Mouse (Mus musculus) heart, adult 11 months (tissue): ENCODE results near the gene Ahcy.
"Not testable (repeated sequence)": the region's sequence is repeated elsewhere in the genome, so short reads cannot be mapped to it uniquely, and the experiment has no call there.

Source experiments
- DNase-seq: peaks from one replicate; pipeline ENCODE4 v3.0.0; 2022

Ahcy gene

GRCm38 (mm10) chr2:155074766-155075330 is 551 bp upstream of the Ahcy start:
- DNase-seq = no peak

- no peak for DNase-seq
These were observed 950 bp downstream of the Ahcy start for GRCm38 (mm10) chr2:155073347-155073746.

DNA sequence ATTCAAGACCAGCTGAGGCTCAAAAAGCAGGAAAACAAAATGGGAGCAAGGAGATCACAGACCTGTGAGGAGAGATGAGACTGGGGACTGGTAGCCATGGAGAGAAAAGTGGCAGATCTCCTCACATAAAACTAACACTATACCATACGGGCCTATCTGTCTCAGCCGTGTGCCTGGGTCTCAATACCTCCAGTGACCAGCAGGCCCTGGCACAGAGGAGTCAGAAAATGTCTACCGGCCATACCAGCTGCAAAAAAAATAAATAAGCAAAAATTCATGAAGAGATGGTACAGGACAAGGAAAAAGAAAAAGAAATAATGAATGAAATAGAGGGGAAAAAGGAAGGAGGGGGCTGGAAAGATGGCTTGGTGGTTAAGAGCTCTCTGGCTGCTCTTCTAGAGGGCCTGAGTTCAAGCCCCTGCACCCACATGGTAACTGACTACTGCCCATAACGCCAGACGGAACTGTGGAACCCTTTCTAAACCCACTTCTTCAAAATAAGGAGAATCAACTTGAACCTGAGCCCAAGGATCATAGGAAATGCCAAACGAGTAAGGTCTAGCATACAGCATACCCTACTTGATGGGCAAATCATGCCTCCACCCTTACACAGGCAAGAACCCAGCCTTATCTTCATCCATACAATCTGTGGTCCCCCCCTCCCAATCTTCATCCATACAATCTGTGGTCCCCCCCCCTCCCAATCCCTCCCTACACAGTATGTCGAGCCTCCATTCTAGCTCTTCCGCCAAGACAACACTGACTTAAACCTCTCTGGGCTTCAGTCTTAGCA is 1.7 kb downstream of the Ahcy start:
- DNase-seq = no peak

GRCm38 (mm10) chr2:155071027-155071426 is 3.3 kb downstream of the Ahcy start:
- no peak for DNase-seq

GRCm38 (mm10) chr2:155057361-155057760 is 16.9 kb downstream of the Ahcy start:
- DNase-seq = no peak

DNA sequence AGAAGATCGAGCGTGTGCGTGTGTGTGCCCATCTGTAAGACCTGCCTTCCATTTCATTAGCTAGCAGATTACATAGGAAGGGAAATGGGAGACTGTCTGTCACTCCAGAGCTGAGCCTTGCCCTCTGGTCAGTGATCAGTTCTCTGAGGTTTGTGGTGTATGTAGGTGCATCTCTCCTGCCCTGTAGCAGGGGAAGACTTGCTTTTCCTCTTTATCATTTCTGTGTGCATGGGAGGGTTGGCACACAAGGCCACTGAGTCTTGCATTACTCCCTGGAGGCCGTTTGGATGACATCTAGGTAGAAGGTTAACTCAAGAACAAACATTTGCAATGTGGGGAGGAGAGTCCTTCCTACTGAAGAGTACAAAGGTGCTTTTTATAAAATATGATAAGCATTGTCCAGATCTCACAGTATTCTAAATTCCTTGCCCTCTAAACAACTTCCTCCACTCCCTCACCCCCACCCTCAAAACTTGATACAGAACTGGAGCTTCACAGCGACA is 18.2 kb downstream of the Ahcy start:
- DNase-seq = no peak

DNA sequence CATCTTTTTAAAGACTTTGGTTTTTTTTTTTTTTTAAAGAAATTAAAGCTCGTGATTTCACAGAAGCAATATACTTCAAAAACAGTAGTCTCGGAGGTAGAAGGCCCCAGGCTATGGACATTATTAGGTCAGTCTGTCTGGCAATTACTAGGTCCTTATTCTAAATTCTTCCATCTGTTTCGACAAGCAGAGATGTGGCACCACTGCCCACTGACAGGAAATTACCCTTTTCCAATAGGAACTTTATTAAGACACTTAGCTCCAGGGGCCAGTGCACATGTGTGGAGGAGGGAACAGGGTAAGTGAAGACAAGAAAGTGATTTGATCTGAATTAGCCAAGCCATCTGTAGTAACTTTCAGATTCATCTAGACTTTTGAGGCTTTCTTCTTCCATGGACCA is 19.6 kb downstream of the Ahcy start:
- no peak for DNase-seq

DNA sequence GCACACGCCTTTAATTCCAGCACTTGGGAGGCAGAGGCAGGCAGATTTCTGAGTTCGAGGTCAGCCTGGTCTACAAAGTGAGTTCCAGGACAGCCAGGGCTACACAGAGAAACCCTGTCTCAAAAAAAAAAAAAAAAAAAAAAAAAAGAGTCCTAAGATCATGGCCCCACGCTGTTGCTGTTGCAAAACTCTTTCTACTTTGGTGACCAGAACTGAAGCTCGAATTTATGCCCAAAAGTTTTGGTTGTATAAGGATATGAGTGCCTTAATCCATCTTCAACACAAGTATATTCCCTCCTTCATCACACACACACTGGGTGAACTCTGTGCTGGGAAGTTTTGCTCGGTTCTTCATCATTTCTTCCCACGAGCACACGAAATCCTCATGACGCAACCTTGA is 20.8 kb downstream of the Ahcy start:
- DNase-seq = not testable (repeated sequence)

GRCm38 (mm10) chr2:155052681-155053080 is 21.6 kb downstream of the Ahcy start:
- DNase-seq = peak; percentile 94

GRCm38 (mm10) chr2:155051622-155052351 is 22.5 kb downstream of the Ahcy start:
- DNase-seq = no peak

DNA sequence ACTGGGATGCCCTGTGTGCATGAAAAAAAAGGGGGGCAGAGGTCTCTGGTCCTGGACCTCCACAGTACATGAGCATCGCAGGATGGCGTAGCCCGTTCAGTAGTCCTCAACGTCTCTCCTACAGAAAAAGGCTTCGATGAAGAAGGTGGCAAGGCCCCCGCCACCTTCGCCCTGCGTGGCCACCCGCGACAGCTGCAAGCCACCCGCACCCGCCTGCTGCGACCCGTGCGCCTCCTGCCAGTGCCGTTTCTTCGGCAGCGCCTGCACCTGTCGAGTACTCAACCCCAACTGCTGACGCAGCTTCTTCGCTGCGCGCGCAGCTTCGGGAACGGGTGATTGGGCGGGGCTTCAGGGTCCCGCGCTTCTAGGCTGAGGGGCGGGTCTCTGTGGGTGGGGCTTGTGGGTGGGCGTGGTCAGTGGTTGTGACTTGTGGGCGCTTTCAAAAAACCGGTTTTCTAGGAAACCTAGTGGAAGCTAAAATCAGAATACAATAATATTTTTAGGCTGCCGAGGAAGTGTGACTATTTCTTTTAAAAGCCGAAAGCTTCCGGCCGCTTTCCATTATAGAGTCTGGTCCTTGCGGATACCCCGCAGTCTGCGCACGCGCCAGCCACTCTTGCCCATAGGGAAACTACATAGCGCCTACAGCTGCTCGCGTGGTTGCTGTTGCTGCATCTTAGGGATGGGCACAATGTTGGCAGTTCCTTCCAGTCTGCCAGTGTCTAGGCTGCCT is 23.6 kb downstream of the Ahcy start:
- DNase-seq = peak; percentile 99

GRCm38 (mm10) chr2:155050108-155050503 is 24.2 kb downstream of the Ahcy start:
- DNase-seq = peak; percentile 95

GRCm38 (mm10) chr2:155047452-155048178 is 26.7 kb downstream of the Ahcy start:
- DNase-seq = no peak

DNA sequence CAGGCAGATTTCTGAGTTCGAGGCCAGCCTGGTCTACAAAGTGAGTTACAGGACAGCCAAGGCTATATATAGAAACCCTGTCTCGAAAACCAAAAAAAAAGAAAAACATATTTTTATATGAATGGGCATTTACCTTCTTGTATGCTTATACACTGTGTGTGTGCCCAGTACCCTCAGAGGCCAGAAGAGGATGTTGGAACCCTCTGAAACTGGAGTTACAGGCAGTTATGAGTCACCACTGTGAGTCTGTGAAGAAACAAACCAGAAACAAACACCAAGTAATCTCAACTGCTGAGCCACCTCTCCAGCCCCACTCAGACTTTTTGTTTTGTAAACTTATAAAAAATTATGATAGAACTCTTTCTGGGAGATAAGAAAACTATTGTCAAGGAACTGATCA is 27.5 kb downstream of the Ahcy start:
- DNase-seq = no peak

- no peak for DNase-seq
These were observed 29.2 kb downstream of the Ahcy start for GRCm38 (mm10) chr2:155045075-155045474.

- peak; percentile 91 for DNase-seq
These were observed 29.8 kb downstream of the Ahcy start for GRCm38 (mm10) chr2:155044542-155044941.

DNA sequence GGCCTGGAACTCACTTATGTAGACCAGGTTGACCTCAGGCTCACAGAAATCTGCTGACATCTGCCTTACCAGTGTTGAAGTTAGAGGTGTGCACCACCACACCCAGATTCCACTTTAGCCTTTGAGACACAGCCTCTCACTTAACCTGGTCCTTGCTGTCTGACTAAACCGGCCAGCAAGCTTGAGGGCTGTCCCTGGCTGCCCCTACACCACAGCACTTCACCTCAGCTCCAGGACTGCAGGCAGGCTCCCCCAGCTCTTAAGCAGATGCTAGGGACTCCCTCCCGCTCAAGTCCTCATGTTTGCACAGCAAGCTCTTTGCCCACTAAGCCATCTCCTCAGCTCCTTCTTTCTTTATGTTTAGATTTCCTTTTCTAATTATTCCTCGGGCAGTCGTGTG is 34.3 kb downstream of the Ahcy start:
- no peak for DNase-seq

DNA sequence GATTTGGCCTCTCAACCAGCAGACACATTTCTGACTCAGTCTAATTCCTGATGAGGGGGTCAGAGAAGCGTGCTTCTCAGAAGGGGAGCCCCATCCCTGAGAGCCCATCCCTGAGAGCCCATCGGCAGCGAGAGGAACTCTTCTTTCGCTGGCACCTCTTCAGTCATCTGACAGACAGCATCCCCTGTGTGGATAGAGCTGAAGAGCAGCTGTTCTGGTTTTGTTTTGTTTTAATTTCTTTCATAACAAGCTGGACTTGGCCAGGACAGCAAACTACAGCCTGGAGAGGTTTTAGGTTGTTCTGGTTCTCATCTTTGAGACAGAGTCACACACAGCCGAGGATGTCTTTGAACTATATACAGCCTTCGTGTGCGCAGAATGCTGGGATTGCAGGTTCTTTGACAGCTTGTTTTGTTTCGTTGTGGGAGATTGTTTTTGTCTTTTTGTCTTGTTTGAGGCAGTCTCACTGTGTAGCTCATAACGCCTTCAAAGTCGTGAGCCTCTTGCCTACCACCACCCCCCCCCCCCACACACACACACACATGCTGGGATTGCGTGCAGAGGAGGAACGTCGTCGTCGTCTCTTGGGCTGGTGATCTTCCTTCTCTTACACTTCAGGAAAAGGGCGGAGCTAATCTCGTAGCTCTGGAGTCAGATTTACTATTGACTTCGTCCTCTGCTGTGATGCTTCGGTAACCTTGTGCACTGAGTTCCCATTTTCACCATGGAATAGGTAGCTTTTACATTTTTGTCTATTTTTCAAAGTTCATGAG is 41.2 kb downstream of the Ahcy start:
- peak; percentile 93 for DNase-seq

DNA sequence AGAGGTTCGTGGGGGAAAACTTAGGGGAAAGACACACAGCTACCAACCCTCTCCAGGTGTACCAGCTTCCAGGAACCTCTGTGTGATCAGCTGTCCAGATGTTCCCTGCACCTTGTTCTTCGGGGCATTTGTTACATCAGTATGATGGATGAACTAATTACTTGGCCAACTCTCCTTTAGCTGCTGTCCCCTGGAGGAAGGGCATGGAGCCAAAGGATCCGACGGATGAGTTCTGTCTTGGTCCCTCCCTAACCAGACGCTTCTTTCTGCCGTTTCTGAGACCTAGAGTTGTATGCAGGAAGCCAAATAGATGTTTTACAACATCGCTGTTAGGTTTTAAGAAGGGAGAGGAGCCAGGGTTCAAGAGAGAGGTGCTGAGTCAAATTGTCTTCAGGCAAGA is 43.5 kb downstream of the Ahcy start:
- no peak for DNase-seq

GRCm38 (mm10) chr2:155020247-155020826 is 54.0 kb downstream of the Ahcy start:
- DNase-seq = peak; percentile 88

DNA sequence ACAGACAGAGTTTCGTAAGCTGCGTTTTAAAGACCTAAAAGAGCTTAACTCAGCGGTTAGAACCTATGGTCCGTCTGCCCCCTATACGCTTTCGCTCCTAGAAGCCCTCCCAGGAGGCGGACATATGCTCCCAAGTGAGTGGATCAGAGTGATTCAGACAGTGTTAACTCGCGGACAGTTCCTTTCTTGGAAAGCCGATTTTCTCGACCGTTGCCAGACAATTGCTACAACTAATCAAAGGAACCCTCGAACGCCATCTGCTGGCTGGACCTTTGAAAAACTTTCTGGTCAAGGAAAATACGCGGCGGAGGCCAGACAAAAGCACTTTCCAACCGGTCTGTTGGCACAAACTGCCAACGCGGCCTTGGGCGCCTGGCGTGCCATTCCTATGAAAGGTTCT is 54.6 kb downstream of the Ahcy start:
- DNase-seq = peak; percentile 98
